Mouse (Mus musculus): ENCODE measurements around the gene Acbd5. TPM values are rescaled to one million over a fixed set of nuclear protein-coding genes. Genes with fewer than 3 reads are reported as not detected.
"Not testable (repeated sequence)": the region's sequence is repeated elsewhere in the genome, so short reads cannot be mapped to it uniquely, and the experiment has no call there.

The Acbd5 gene
- polyA plus RNA-seq, 1 experiment from 2014 or later: 53.2 TPM

DNA sequence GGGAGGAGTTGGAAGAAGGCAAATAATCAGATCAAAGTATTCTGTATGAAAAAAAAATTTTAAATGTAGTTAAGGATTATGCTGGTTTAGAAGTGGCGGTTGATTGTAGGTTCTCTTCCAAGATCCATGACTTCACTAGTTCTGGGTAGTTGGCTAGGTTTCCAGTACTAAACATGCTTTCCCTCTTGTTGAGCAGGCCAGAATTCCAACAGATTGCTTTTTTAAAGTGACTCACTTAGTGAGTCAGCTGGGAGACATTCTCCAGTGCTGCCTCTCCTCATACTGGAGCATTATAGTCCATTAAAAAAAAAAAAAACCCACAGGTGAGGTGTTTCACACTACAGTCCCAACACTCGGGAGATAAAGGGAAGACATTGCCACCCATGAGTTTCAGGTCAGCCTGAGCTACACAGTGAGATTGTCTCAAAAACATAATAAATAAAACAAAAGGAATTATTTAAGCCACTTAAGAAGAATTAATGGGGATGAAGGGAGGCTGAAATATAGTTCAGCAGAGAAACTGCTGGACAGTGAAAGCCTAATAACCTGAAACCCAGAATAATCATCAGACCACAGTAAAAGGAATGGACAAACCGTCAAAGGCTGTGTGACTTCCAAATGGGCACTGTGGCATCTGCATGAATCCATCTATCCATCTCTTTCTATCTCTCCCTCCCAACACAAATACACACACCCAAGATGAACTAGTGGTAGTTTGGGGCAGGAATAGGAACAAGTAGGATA is 33.1 kb upstream of the Acbd5 start:
- Histone ChIP-seq H3K27me3 (ENCODE audit: control insufficient read depth, insufficient read depth, low read length) (no peaks in the 10 kb centered on the region), H3K27ac (ENCODE audit: low read depth, low read length) (no peak overlapping the region), H3K9ac (ENCODE audit: low read depth, low read length) (no peak overlapping the region), H3K4me1 (replicated peaks; ENCODE audit: control insufficient read depth, insufficient read depth, low read length) (no peaks in the 10 kb centered on the region), H3K36me3 (ENCODE audit: control insufficient read depth, insufficient read depth, low read length) (no peaks in the 10 kb centered on the region), H3K4me2 (replicated peaks; ENCODE audit: low read depth, low read length) (no peak overlapping the region), H3K4me3 (ENCODE audit: low read depth, low read length) (no peak overlapping the region), H3K9me3 (ENCODE audit: control insufficient read depth, low read length) (no peaks in the 10 kb centered on the region)
- ATAC-seq (ENCODE audit: low FRiP score) (no peak), DNase-seq (ENCODE audit: low spot score) (no peak)
- WGBS: 96% methylated on average over 3 of the region's 3 CpGs

DNA sequence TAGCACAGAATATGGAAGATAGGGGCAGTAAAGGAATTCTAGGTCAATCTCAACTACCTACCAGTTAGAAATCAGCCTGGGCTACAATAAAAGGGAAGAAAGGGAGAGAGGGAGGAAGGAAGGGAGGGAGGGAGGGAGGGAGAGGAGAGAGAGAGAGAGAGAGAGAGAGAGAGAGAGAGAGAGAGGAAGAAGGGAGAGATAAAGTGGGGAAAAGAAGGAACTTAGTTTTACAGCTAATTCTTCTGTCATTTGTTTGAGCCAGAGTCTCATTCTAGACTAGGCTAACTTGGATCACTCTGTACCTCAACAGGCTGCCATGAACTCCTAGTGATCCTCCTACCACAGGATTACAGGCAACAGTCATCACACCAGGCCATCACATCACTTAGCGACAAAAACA is 32.5 kb upstream of the Acbd5 start:
- Histone ChIP-seq H3K36me3 (ENCODE audit: control insufficient read depth, insufficient read depth, low read length) (no peaks in the 10 kb centered on the region), H3K4me2 (replicated peaks; ENCODE audit: low read depth, low read length) (no peak overlapping the region), H3K9me3 (ENCODE audit: control insufficient read depth, low read length) (no peaks in the 10 kb centered on the region), H3K4me1 (replicated peaks; ENCODE audit: control insufficient read depth, insufficient read depth, low read length) (no peaks in the 10 kb centered on the region), H3K27ac (ENCODE audit: low read depth, low read length) (no peak overlapping the region), H3K27me3 (ENCODE audit: control insufficient read depth, insufficient read depth, low read length) (no peaks in the 10 kb centered on the region), H3K4me3 (ENCODE audit: low read depth, low read length) (no peak overlapping the region), H3K9ac (ENCODE audit: low read depth, low read length) (no peak overlapping the region)
- 95% methylated on average over 1 of the region's 1 CpGs for WGBS
- no peak for DNase-seq (ENCODE audit: low spot score)
- ATAC-seq (ENCODE audit: low FRiP score): no peak

DNA sequence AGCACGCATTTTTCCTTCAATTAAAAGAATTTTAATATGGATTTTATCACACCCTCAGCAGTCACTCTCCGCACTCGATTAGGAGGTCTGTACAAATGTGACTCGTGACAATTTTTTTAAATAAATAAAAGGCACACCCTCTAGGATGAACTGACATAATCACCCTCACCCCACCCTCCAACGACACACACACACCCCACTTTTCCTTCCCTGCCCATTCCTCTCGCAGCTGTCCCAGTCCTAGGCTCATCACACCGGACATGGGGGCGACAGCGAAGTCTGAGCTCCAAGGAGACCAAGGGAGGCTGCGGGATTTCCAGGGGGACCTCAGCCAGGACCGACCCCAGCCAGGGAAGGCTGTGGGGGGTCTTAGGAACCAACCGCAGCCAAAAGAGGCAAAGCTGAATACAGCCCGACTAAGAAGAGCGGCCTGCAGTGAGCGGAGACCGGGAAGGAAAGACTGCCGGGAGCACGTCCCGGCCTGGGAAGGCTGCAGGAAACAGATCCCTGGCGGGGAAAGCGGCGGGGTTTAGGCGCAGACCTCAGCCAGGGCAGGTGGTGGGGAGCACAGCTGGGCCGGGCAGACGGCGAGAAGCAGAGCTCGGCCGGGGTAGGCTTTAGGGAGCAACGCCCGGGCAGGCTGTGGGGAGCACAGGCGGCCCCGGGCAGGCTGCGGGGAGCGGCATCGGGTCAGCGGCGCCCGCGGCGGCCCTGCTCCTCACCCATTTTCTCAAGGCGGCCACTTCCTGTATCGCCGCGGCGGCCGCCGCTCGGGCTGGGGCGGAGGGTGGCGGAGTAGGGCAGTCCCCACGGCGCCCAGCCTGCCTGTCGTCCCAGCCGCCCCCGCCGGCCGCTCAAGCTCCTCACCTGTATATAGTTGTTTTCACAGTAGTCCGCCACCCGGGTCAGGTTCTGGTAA is 28.6 kb upstream of the Acbd5 start:
- DNase-seq (ENCODE audit: low spot score) (peak; percentile 77), ATAC-seq (ENCODE audit: low FRiP score) (peak; percentile 92)
- H3K36me3 ChIP-seq (ENCODE audit: control insufficient read depth, insufficient read depth, low read length): no peaks in the 10 kb centered on the region
- H3K4me2 ChIP-seq (replicated peaks; ENCODE audit: low read depth, low read length): peak overlapping the region; percentile 74
- no peaks in the 10 kb centered on the region for H3K9me3 ChIP-seq (ENCODE audit: control insufficient read depth, low read length)
- H3K9ac ChIP-seq (ENCODE audit: low read depth, low read length): peak overlapping the region; percentile 95
- WGBS: under 1% methylated on average over 51 of the region's 59 CpGs
- no peaks in the 10 kb centered on the region for H3K4me1 ChIP-seq (replicated peaks; ENCODE audit: control insufficient read depth, insufficient read depth, low read length)
- H3K27ac ChIP-seq (ENCODE audit: low read depth, low read length): peak overlapping the region; percentile 96
- H3K27me3 ChIP-seq (ENCODE audit: control insufficient read depth, insufficient read depth, low read length): no peaks in the 10 kb centered on the region
- H3K4me3 ChIP-seq (ENCODE audit: low read depth, low read length): peak overlapping the region; percentile 95

DNA sequence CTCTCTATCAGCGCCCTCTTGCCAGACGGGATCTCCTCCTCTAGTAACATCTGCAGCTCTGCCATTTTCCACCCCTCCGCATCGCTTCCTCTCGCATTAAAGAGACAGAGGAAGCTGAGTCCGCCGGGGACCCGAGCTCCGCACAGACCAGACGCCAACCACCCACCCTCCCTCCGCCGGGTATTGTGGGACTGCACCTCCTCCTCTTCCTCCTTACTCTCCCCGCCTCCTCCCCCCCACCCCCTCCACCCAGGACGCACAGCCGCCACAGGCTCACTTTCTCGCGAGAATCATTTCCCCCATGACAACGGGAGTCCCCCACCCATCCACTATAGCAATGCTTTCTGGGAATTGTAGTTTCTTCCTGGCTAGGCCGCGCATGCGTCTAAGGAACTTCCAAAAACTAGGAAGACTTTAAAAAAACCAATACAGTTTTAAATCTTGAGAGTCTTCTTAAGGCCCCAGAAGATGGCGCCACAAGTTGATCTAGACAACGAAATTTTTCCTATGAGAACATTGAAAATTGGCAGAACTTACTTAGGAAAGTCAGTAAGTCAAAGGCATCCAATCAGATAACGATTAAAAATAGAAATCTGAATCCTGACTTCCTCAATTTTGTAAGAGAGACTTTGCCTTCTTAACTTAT is 27.8 kb upstream of the Acbd5 start, which contains the start of gene Abi1:
TSS of gene Abi1 (minus strand) at position 241 of the 646 bp plus-strand sequence.
- peak within 1 kb of the TSS; percentile 96 for H3K27ac ChIP-seq (ENCODE audit: low read depth, low read length)
- no peaks in the 10 kb centered on the region for H3K9me3 ChIP-seq (ENCODE audit: control insufficient read depth, low read length)
- peak within 1 kb of the TSS; percentile 74 for H3K4me2 ChIP-seq (replicated peaks; ENCODE audit: low read depth, low read length)
- H3K36me3 ChIP-seq (ENCODE audit: control insufficient read depth, insufficient read depth, low read length): no peaks in the 10 kb centered on the region
- 4% methylated on average over 21 of the region's 24 CpGs for WGBS
- H3K4me3 ChIP-seq (ENCODE audit: low read depth, low read length): peak within 1 kb of the TSS; percentile 95
- ATAC-seq (ENCODE audit: low FRiP score) (peak; percentile 98), DNase-seq (ENCODE audit: low spot score) (peak; percentile 93)
- H3K27me3 ChIP-seq (ENCODE audit: control insufficient read depth, insufficient read depth, low read length): no peaks in the 10 kb centered on the region
- H3K9ac ChIP-seq (ENCODE audit: low read depth, low read length): peak within 1 kb of the TSS; percentile 95
- no peaks in the 10 kb centered on the region for H3K4me1 ChIP-seq (replicated peaks; ENCODE audit: control insufficient read depth, insufficient read depth, low read length)

DNA sequence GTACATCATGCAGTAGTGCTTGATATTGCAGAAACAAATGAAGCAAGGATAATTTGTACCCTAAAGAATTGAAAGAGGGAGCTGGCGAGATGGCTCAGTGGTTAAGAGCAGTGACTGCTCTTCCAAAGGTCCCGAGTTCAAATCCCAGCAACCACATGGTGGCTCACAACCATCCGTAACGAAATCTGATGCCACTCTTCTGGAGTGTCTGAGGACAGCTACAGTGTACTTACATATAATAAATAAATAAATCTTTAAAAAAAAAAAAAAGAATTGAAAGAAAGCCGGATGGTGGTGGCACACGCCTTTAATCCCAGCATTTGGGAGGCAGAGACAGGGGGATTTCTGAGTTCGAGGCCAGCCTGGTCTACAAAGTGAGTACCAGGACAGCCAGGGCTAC is 27.3 kb upstream of the Acbd5 start:
- 92% methylated on average over 7 of the region's 7 CpGs for WGBS
- not testable (repeated sequence) for H3K36me3 ChIP-seq (ENCODE audit: control insufficient read depth, insufficient read depth, low read length); H3K4me2 ChIP-seq (replicated peaks; ENCODE audit: low read depth, low read length); H3K27ac ChIP-seq (ENCODE audit: low read depth, low read length); H3K4me1 ChIP-seq (replicated peaks; ENCODE audit: control insufficient read depth, insufficient read depth, low read length); H3K27me3 ChIP-seq (ENCODE audit: control insufficient read depth, insufficient read depth, low read length); ATAC-seq (ENCODE audit: low FRiP score); H3K9ac ChIP-seq (ENCODE audit: low read depth, low read length); H3K4me3 ChIP-seq (ENCODE audit: low read depth, low read length); DNase-seq (ENCODE audit: low spot score); H3K9me3 ChIP-seq (ENCODE audit: control insufficient read depth, low read length)

DNA sequence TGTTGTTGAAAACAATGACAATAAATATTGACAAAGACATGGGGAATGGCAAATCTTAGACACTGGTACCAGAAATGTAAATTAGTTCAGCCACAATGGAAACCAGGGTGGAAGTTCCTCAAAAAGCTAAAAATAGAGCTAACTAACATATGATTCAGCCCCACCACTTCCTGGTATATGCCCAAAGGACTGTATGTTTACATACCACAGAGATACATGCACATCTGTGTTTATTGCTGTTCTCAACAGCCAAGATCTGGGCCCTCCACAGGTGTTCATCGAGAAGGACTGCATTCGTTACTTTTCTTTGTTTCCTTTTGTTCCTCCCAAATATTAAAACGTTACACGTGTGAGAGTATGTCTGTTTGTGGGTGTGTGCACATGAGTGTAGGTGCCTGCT is 26.5 kb upstream of the Acbd5 start:
- Histone ChIP-seq H3K4me1 (replicated peaks; ENCODE audit: control insufficient read depth, insufficient read depth, low read length) (no peaks in the 10 kb centered on the region), H3K4me3 (ENCODE audit: low read depth, low read length) (no peak overlapping the region), H3K27ac (ENCODE audit: low read depth, low read length) (no peak overlapping the region), H3K36me3 (ENCODE audit: control insufficient read depth, insufficient read depth, low read length) (no peaks in the 10 kb centered on the region), H3K9ac (ENCODE audit: low read depth, low read length) (no peak overlapping the region), H3K4me2 (replicated peaks; ENCODE audit: low read depth, low read length) (no peak overlapping the region), H3K9me3 (ENCODE audit: control insufficient read depth, low read length) (no peaks in the 10 kb centered on the region), H3K27me3 (ENCODE audit: control insufficient read depth, insufficient read depth, low read length) (no peaks in the 10 kb centered on the region)
- 85% methylated on average over 4 of the region's 4 CpGs for WGBS
- ATAC-seq (ENCODE audit: low FRiP score): no peak
- DNase-seq (ENCODE audit: low spot score): no peak

DNA sequence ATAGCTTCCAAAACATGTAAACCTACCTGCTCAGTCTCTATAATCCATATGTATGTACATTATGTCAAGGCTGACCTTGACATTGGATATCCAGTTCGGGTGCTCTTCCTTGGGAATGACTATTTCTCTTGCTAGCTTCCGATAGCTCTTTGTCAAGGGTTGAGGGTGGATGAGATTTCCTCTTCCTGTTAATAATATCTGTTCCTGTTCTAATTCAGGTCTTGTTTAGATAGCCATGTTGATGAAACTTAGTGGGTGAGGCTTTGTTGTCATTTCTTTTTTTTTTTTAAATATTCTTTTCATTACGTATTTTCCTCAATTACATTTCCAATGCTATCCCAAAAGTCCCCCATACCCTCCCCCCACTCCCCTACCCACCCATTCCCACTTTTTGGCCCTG is 25.8 kb upstream of the Acbd5 start:
- no peak overlapping the region for H3K27ac ChIP-seq (ENCODE audit: low read depth, low read length)
- WGBS: 88% methylated on average over 3 of the region's 3 CpGs
- no peak overlapping the region for H3K4me2 ChIP-seq (replicated peaks; ENCODE audit: low read depth, low read length)
- no peaks in the 10 kb centered on the region for H3K27me3 ChIP-seq (ENCODE audit: control insufficient read depth, insufficient read depth, low read length)
- no peak overlapping the region for H3K9ac ChIP-seq (ENCODE audit: low read depth, low read length)
- H3K36me3 ChIP-seq (ENCODE audit: control insufficient read depth, insufficient read depth, low read length): no peaks in the 10 kb centered on the region
- H3K4me3 ChIP-seq (ENCODE audit: low read depth, low read length): no peak overlapping the region
- ATAC-seq (ENCODE audit: low FRiP score): no peak
- no peak for DNase-seq (ENCODE audit: low spot score)
- H3K4me1 ChIP-seq (replicated peaks; ENCODE audit: control insufficient read depth, insufficient read depth, low read length): no peaks in the 10 kb centered on the region
- no peaks in the 10 kb centered on the region for H3K9me3 ChIP-seq (ENCODE audit: control insufficient read depth, low read length)

DNA sequence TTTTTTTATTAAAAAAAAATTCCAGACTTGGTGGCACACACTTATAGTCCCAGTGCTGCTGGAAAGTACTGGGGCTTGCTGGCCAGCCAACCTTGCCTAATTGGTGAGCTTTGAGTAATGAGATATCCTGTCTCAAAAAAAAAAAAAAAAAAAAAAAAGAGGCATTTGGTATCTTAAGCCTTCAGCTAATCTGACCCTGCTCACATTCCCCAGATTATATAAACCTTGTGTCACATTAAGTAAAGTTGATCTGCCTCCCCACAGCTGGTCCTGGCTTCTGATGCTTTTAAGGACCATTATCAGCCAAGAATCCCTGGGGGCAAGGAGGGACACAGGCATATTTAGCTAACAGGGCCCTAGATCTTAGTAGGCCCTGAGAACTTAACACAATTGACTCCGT is 22.3 kb upstream of the Acbd5 start:
- ATAC-seq (ENCODE audit: low FRiP score) (no peak), DNase-seq (ENCODE audit: low spot score) (no peak)
- no peak overlapping the region for H3K27ac ChIP-seq (ENCODE audit: low read depth, low read length)
- no peaks in the 10 kb centered on the region for H3K27me3 ChIP-seq (ENCODE audit: control insufficient read depth, insufficient read depth, low read length)
- no peaks in the 10 kb centered on the region for H3K36me3 ChIP-seq (ENCODE audit: control insufficient read depth, insufficient read depth, low read length)
- 47% methylated on average over 1 of the region's 1 CpGs for WGBS
- H3K4me3 ChIP-seq (ENCODE audit: low read depth, low read length): no peak overlapping the region
- H3K4me2 ChIP-seq (replicated peaks; ENCODE audit: low read depth, low read length): no peak overlapping the region
- no peaks in the 10 kb centered on the region for H3K4me1 ChIP-seq (replicated peaks; ENCODE audit: control insufficient read depth, insufficient read depth, low read length)
- no peak overlapping the region for H3K9ac ChIP-seq (ENCODE audit: low read depth, low read length)
- no peaks in the 10 kb centered on the region for H3K9me3 ChIP-seq (ENCODE audit: control insufficient read depth, low read length)
